Mouse (Mus musculus) lung, postnatal 10 days (tissue): ENCODE data around the gene Wwtr1.

Source experiments
- DNase-seq: peaks from one replicate; pipeline ENCODE4 v3.0.0; 2021

Wwtr1 gene

DNA sequence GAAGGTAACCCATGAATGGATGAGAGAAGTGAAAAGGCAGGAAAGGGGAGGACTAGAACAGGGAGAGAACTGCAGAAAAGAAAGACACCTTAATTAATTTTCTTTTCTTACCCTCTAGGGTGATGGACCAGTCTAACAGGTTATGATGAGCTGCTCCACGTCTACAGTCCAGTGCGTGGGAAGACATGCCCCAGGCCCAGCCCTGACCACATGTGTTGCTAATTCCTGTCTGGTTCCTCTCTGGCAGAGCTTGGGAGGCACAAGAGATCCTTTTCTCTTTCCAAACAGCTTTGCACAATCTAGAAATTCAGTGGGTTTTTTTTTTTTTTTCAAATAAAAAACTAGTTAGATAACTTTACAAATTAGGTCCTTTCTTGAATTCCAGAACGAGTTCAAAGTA lies 134.8 kb downstream of the Wwtr1 start:
- DNase-seq: no peak

DNA sequence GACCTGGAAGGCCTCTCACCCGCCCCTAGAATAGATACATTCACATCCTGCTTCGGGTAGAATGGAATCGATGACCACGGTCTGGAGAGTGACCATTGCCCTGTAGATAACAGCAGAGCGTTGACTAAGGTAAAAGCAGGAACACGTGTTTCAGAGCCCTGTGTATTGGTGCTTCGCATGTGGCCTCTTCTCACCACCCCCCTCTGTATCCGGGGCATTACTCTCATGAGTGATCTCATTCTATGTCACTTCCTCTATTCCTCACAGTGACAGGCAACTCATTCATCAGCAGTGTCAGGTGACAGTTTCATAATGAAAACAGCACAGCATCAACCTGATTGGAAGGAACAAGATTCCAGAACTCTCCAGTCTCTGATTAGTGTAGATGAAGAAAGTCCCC lies 140.3 kb downstream of the Wwtr1 start:
- no peak for DNase-seq

GRCm38 (mm10) chr3:57431706-57432105 lies 144.0 kb downstream of the Wwtr1 start:
- no peak for DNase-seq

DNA sequence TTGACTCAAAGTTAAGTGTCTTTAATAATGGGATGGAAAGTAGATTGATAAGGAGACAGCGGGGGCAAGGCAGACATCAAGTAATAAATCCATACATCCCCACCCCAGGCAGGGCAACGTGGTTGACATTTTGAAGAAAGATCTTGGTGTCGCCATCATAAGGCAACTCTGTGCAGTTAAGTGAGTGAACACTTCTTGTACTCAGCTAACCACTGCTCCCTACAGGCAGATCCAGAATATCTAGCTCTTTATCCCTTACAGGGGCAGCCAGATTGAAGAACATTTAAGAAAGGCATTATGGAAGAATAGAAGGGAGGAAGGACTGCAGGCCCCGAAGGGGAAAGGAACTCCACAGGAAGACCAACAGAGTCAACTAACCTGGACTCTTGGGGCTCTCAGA lies 146.2 kb downstream of the Wwtr1 start:
- DNase-seq: peak; percentile 35

- DNase-seq: peak; percentile 35
Measured at GRCm38 (mm10) chr3:57428682-57429464, 146.8 kb downstream of the Wwtr1 start.

- no peak for DNase-seq
Measured at GRCm38 (mm10) chr3:57426351-57426750, 149.4 kb downstream of the Wwtr1 start.

- no peak for DNase-seq
Measured at GRCm38 (mm10) chr3:57425089-57425730, 150.5 kb downstream of the Wwtr1 start, which contains the start of gene Tm4sf4. Gene Tm4sf4, plus strand, starts transcription at chr3:57425314.

GRCm38 (mm10) chr3:57420660-57421059 lies 155.1 kb downstream of the Wwtr1 start:
- no peak for DNase-seq

- no peak for DNase-seq
Measured at GRCm38 (mm10) chr3:57420233-57420632, 155.5 kb downstream of the Wwtr1 start.

DNA sequence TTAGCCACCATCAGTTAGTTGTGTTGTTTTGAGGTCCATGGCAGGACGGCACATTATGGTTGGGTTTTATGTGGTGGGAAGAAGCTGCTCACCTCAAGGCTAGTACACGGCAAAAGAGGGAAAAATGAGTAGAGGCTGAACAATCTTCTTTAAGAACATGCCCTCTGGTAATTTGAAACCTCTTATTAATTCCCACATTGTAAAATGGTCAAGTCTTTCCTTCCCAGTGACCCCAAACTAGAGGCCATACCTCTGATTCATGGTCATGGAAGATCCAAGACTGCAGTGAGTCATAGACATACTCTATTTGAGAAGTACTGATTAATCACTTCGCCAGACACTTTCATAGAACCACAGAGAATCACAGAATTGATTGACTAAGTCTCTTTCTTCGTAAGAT lies 164.2 kb downstream of the Wwtr1 start:
- no peak for DNase-seq
